Comparison of ENCODE assay signal across 21 mouse cellular contexts in genomic region chr5:77530376-77530775, GRCm38 (mm10).
A peak's percentile ranks its signal among the peaks of the same experiment; 100 is the strongest.
DNase-seq lines count a peak whose midpoint lies in the region; ATAC-seq and TF ChIP-seq lines count a peak whose summit lies in the region.
"Had no signal": no experiment of that assay in that cellular context is flagged by ENCODE, and none has a peak within 500 bp of the region (broad histone marks: within the 10 kb centered on the region; RNA-seq: fewer than 3 reads in every experiment).

No protein-coding gene starts in this region.

- DNase-seq in frontal cortex, postnatal 36 days (ENCODE audit: low spot score in 2 of 2) = peak; percentile 9 to 21
- no peak for DNase-seq in frontal cortex, postnatal 25 days (ENCODE audit: low spot score in 2 of 2)
- peak; percentile 8 to 56 for DNase-seq in right cerebral cortex, postnatal 36 days (ENCODE audit: low spot score in 2 of 2)
- no peak for DNase-seq in right cerebral cortex, postnatal 10 days (ENCODE audit: low spot score in 2 of 2)
- DNase-seq in adrenal gland, postnatal 4 days (ENCODE audit: low spot score in 2 of 2) = no peak
- DNase-seq in layer of hippocampus, adult 2 months (ENCODE audit: low spot score in 2 of 2) = no peak
- DNase-seq: adrenal gland, postnatal 25 days; cerebellum, adult 11-12 months; cerebellum, adult 9-10 months; cerebellum, postnatal 36 days; gastrocnemius, postnatal 10 days; heart, postnatal 10 days; heart, postnatal 4 days had no signal

- no peak for ATAC-seq in megakaryocyte, adult 5-6 weeks (ENCODE audit: poor library complexity, severe bottlenecking)
- ATAC-seq: forebrain, embryonic 16.5 days; hindbrain, embryonic 16.5 days had no signal

- H3K36me3 ChIP-seq in megakaryocyte, embryonic 14.5 days (replicated peaks; ENCODE audit: low read length) = no peaks in the 10 kb centered on the region
- H3K36me3 ChIP-seq: embryonic facial prominence, embryonic 13.5 days; forebrain, embryonic 12.5 days; heart, embryonic 10.5 days; hindbrain, embryonic 12.5 days had no signal

- H3K27me3 ChIP-seq in megakaryocyte, embryonic 14.5 days (replicated peaks) = no peaks in the 10 kb centered on the region
- H3K27me3 ChIP-seq: embryonic facial prominence, embryonic 13.5 days; forebrain, embryonic 12.5 days; hindbrain, embryonic 12.5 days had no signal

- no peak for TF ChIP-seq CTCF in layer of hippocampus, adult 2 months (conservative IDR thresholded peaks at IDR 0.05)

- H3K4me3 ChIP-seq in megakaryocyte, embryonic 14.5 days (replicated peaks) = peak overlapping the region; percentile 44
- H3K4me3 ChIP-seq in layer of hippocampus, adult 2 months = no peak overlapping the region
- H3K4me3 ChIP-seq: embryonic facial prominence, embryonic 13.5 days; forebrain, embryonic 12.5 days; heart, embryonic 10.5 days; hindbrain, embryonic 12.5 days had no signal

- peaks cover 17% of the 10 kb centered on the region for H3K9me3 ChIP-seq in megakaryocyte, embryonic 14.5 days
- H3K9me3 ChIP-seq: embryonic facial prominence, embryonic 13.5 days; forebrain, embryonic 12.5 days; heart, embryonic 10.5 days; hindbrain, embryonic 12.5 days had no signal

- H3K27ac ChIP-seq in layer of hippocampus, adult 2 months = no peak overlapping the region
- H3K27ac ChIP-seq: embryonic facial prominence, embryonic 13.5 days; forebrain, embryonic 12.5 days; heart, embryonic 10.5 days; hindbrain, embryonic 12.5 days had no signal

- no peaks in the 10 kb centered on the region for H3K4me1 ChIP-seq in megakaryocyte, embryonic 14.5 days
- H3K4me1 ChIP-seq: heart, embryonic 10.5 days had no signal

Comparison
In these comparisons a context has a peak if more than half of its experiments do, and no peak if none do; other contexts are left out.
1. DNase-seq: peak in frontal cortex, postnatal 36 days (2 of 2) and right cerebral cortex, postnatal 36 days (2 of 2); none in frontal cortex, postnatal 25 days (0 of 2), right cerebral cortex, postnatal 10 days (0 of 2), adrenal gland, postnatal 4 days (0 of 2) and layer of hippocampus, adult 2 months (0 of 2).